Mouse (Mus musculus): ENCODE measurements around the gene Hspe1.
A peak's percentile ranks its signal among the peaks of the same experiment; 100 is the strongest.
"Not testable (repeated sequence)": the region's sequence is repeated elsewhere in the genome, so short reads cannot be mapped to it uniquely, and the experiment has no call there.

The Hspe1 gene

DNA sequence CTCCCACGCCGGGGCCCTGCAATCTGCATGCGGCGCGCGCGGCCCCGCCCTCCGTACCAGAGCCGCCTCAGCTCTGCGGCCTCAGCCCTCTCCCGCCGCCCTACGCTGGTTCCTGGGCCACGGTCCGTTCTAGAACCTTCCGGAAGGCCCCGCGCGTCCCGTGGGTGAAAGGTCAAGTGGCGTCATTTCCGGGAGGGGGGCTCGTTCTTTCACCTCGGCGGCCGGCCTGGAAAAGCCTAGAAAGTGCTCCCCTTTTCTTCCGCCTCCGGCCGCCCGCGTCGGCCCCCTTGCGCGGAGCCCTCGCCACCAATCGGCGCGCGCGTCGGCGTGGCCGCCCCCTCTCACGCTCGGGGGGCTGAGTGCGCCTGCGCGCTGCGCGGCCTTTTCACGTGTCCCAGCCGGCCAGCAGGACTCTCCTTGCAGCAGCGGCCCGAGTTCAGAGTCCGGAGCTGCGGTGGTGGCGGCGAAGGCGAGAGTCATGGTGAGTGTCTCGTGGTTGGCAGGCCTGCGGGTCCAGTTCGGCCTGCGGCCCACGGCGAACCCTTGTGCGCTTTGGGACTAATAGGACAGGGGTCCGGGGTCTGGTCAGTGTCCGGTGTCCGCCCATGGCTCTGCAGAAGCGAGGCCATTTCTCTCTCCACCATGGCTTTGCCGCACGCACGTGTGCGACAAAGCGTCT is at the start of gene Hspe1, which contains the start of gene Hspd1:
Hspe1 (plus strand) TSS at position 201 of the 679 bp plus-strand sequence.
Hspd1 (minus strand) TSS at position 312 of the 679 bp plus-strand sequence.
- peak; percentile 99 for DNase-seq (ENCODE audit: low spot score)

GRCm38 (mm10) chr1:55039944-55040343 is 48.0 kb upstream of the Hspe1 start:
- DNase-seq (ENCODE audit: low spot score): no peak

- no peak for DNase-seq (ENCODE audit: low spot score)
Observed at GRCm38 (mm10) chr1:55041691-55042090, 46.2 kb upstream of the Hspe1 start.

DNA sequence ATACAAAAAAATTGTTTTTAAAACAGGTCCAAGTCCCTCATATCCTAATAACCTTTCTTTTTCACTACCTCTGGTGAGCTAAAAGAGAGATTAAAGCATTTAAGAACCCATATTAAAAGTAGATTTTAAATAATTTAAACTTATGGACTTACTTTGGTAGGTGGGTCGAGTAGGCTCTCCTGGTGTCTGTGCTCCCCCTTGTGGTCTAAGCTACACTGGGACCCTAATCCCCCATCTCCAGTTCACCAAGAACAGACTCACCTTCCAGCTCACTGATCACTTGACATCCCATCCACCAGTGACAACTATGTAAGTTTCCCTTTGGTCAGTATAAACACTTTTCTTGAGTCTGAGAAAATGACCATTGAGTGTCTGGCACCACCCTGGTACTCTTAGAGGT is 45.7 kb upstream of the Hspe1 start:
- no peak for DNase-seq (ENCODE audit: low spot score)

DNA sequence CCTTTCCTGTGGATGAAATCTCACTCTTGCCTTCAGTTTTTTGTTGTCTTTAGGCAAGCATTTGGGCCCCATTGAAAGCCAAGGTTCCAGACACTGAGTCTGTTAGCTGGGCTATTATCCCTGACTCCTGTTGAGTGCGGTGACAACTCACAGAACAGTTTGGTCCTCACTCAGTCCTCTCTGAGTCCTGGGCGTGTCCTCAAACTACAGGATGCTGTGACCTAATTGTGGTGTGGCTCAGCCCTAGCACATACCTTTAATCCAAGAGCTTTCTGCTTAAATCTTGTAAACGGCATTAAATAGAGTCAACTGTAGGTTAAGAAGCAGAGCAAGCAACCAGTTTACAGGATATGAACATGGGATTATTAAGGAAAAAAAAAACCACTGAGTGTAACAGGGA is 44.8 kb upstream of the Hspe1 start:
- DNase-seq (ENCODE audit: low spot score): no peak

DNA sequence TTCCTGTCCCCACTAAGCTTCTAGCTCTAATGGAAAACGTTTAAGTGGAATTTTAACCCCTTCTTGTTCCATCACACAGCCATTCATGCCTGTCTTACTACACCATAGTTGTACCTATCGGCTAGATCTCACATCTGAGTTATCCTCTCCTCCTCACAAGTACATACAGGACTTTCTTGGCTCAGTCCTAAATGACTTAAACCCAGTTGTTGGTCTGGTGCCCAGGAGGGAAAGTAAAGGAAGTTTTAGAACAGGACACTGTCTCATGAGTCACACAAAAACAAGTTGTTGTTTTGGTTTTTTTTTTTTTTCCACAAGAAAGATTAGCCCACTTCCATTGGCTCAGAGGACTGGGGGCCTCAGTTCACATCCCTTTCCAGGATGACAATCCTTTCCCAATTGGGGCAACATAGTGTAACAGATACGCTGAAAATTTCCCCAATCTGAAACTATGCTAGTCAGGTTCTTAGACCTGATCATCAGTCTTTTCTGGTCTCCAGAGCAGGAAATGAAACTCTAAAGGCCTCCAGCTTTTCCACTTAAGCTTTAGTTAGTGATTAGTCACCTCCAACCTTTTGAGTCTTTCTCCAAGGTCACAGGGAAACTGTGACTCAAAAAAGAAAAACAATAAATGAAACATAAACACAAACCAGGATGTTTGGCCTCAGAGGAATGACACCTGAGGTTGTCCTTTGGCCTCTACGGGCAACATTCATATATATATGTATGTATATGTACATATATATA is 38.9 kb upstream of the Hspe1 start:
- DNase-seq (ENCODE audit: low spot score): no peak

DNA sequence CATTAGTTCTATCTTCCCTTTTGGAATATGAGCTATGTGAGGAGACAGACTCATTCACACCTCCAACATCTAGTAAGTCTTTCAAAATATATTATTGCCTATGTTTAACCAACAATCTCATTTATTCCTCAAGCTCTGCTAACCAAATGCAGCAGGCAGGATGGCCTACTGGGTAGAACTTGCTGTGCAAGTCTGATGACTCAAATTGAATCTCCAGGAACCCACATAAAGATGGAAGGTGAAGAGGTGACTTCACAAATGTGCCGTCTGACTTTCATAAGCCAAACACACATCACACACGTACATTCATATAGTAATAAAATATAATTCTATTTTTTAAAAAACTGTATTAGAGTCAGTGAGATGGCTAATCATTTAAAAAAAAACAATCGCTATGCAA is 36.3 kb upstream of the Hspe1 start:
- no peak for DNase-seq (ENCODE audit: low spot score)

DNA sequence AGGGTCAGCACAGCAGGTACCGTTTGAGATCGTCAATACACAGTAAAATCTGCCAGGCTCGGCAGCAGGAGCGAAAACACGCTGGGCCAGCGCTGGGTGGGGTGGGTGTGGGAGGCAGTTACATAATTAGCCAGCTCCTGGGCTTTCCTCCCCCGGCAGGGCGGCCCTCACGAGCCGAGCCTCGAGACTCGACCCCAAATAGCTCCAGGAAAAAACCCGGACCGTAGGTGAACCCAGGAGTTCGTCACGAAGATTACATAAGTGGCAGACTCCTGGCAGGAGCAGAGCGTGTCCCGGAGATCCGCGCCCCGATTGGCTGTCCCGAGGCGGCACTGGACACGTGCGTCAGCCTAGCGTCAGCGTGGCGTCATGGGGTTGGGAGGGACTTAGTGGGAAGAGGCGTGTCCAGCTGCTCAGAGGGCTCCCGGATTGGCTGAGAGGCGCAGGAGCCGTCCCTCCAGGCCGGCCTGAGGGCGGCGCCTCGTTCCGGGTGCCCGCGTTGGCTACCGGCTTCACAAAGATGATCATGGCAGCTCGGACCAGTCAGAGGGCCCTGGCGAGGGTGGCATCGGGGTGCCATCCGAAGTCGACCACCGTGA is 35.5 kb upstream of the Hspe1 start, which contains the start of gene Coq10b:
Coq10b (plus strand) TSS at position 416 of the 599 bp plus-strand sequence.
- peak; percentile 97 for DNase-seq (ENCODE audit: low spot score)

DNA sequence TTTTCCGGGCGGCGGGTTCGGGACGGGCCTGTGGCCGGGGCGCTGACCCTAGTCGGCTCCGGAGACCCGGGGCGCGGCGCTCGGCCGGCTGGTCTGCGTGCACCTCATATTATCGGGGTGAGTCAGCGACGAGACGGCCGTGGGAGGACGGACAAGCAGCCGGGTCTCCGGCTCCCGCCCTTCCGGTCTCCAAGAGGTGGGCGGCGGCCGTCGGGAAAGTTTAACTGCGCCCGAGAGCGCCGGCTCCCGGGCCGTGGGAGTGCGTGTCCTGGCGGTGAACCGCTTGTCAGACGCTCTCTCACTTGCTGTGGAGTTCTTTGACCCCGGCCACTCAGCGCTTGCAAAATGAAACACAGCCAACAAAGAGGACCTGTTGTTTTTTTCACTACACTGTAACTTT is 34.9 kb upstream of the Hspe1 start:
- DNase-seq (ENCODE audit: low spot score): peak; percentile 82

DNA sequence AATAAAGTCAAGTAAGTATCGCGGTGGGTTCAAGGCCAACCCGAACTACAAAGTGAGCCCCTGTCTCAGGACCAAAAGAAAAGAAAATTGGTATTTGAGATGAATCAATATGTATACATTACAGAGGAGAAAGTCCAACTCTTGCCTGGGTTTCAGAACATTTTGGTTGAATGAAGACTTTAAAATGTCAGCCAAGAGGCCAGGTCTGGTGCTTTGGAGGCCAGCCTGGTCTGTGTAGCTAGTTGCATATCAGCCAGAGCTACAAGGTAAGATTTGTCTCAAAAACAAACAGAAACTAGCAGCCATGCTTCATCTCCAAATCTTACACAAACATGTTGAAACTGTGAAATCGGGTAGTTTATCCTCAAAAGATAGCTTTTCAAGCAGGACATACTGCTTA is 34.3 kb upstream of the Hspe1 start:
- no peak for DNase-seq (ENCODE audit: low spot score)

GRCm38 (mm10) chr1:55055322-55056115 is 32.4 kb upstream of the Hspe1 start:
- DNase-seq (ENCODE audit: low spot score): no peak

DNA sequence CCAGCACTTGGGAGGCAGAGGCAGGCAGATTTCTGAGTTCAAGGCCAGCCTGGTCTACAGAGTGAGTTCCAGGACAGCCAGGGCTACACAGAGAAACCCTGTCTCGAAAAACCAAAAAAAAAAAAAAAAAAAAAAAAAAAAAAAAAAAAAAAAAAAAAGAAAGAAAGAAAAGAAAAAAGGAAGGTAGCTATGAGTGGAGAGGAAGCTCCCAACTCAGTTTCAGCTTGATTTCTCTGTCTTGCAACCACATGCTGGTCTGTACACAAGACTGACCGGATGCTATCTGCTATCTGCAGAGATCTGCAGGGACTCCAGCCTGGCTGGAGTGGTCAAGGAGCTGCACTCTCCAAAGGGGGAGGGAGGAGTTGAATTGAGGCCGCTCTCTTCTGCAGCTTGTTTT is 29.5 kb upstream of the Hspe1 start:
- DNase-seq (ENCODE audit: low spot score): not testable (repeated sequence)

DNA sequence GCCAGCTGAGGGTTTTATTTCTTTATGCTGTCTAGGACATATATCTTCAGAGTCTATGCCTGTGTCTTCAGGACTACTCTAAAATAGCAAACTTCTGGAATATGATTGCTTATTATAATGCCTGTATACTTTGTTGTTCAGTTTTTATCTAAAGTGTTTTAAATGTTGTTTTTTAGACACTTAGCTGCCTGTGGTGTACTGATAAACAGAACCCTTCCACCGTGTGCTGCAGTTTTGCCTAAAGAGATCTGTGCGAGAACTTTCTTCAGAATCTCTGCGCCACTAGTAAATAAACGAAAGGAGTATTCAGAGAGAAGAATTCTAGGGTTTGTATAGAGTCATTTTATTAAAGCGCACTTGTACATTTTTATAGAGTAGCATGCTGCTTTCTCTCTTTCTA is 26.8 kb upstream of the Hspe1 start:
- DNase-seq (ENCODE audit: low spot score): no peak

GRCm38 (mm10) chr1:55061772-55062171 is 26.2 kb upstream of the Hspe1 start:
- no peak for DNase-seq (ENCODE audit: low spot score)

DNA sequence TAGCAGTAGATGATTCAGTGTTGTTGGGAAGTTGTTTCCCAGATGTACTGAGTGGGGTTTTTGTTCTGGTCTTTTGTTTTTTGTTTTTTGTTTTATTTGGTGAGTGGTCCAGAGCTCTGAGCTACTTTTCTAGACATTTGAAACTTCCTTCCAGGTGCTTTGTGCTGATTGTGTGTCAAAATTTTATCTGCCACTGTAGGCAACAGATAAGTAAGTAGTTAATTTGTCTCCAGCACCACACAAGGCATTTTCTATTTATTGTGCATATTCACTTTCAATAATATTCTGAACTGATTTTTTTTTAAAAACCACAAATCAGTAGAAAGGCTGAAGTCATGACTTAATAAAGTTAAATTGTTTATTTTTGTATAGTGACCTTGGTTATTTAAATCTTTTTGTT is 15.6 kb upstream of the Hspe1 start:
- not testable (repeated sequence) for DNase-seq (ENCODE audit: low spot score)

- DNase-seq (ENCODE audit: low spot score): no peak
Observed at GRCm38 (mm10) chr1:55074757-55075156, 13.2 kb upstream of the Hspe1 start.

DNA sequence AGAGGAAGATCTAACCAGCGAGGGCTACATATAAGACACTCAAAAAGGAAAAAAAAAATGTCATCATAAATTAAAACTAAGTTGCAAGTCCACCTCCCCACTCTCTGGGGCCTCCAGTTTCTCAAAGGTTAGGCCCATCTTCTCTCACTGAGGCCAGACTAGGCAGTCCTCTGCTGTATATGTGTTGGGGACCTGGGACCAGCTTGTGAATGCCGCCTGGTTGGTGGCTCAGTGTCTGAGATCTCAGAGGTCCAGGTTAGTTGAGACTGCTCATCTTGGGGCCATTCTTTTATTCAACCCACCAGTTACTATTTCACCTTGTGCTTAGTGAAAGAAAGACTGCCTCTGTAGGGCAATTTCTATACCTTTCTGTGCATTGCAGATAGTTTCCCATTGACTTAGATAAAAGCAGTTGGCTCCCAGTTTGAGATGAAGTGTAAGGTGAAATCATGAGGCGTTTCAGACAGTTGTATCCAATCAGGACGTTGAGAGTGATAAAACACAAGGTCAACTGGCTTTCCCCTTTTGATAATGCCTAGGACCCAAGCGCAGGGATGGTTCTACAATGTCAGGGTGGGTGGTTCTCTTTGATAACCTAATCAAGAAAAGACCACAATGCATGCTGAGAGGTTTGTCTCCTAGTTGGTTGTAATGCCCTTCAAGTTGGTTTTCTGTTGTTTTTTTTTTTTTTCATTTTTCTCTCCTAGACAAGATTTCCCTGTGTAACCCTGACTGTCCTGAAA is 12.1 kb upstream of the Hspe1 start:
- DNase-seq (ENCODE audit: low spot score): no peak

GRCm38 (mm10) chr1:55076395-55076743 is 11.6 kb upstream of the Hspe1 start:
- no peak for DNase-seq (ENCODE audit: low spot score)

DNA sequence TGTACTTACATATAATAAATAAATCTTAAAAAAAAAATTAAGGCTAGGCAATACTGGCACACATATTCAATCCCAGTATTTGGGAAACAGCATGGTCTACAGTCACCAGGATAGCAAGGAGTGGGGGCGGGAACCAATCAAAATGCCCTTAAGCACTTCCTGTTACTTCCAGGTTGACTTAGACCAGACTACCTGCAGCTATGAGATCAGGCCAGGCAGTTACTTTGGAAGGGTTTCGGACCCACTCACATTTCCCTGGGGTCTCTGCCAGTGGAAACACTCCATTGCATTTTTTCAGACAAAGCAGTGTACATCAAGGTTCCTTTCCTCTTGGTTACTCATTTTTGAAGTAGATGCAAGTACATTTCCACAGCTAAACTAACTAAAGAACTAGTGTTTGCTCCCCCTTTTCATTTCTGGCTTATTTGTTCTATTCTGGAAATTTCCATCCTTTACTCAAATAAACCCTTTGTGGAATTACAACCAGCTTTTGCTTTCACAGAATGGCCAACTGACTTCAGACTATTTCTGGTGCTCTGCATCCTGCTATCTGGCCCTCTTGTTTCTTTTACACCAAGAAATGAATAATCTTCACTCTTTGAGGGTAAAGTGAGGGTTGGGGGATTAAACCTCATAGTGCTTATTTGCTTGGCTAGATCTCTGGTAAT is 10.9 kb upstream of the Hspe1 start:
- no peak for DNase-seq (ENCODE audit: low spot score)

- DNase-seq (ENCODE audit: low spot score): no peak
Observed at GRCm38 (mm10) chr1:55079677-55080076, 8.3 kb upstream of the Hspe1 start.

- no peak for DNase-seq (ENCODE audit: low spot score)
Observed at GRCm38 (mm10) chr1:55082106-55082505, 5.8 kb upstream of the Hspe1 start.

All from urinary bladder, postnatal 25 days (tissue).